Mouse (Mus musculus) lung, postnatal 0 days (tissue): Measurements from ENCODE around the gene Nek7. TPM values are rescaled to one million over a fixed set of nuclear protein-coding genes. Genes with fewer than 3 reads are reported as not detected.

Experiments
- ATAC-seq: fragments of 200-750 bp; cut with Nextera tagmentation; 2 replicates; pipeline ENCODE4 v1.8.0; 2017; ENCODE audit warnings: moderate library complexity
- DNase-seq: peaks from one replicate; pipeline ENCODE4 v3.0.0-alpha.2; 2016; ENCODE audit warnings: low spot score
- H3K27ac ChIP-seq: fragments of 300-500 bp; sonication (generic); 2 replicates; pipeline ENCODE4 v1.5.1; 2014; ENCODE audit warnings: antibody characterized with exemption, mild to moderate bottlenecking, low read length, mixed read lengths
- H3K27me3 ChIP-seq: fragments of 300-500 bp; sonication (generic); replicated peaks from 2 replicates; pipeline ENCODE4 v1.6.1; 2014; ENCODE audit warnings: low read length, mixed read lengths; ENCODE audit not compliant: insufficient read depth
- H3K36me3 ChIP-seq: fragments of 300-500 bp; sonication (generic); 2 replicates; pipeline ENCODE4 v1.6.1; 2014; ENCODE audit warnings: low read length, mixed read lengths; ENCODE audit not compliant: insufficient read depth
- H3K4me1 ChIP-seq: fragments of 300-500 bp; sonication (generic); 2 replicates; pipeline ENCODE4 v1.6.1; 2014; ENCODE audit warnings: antibody characterized with exemption, low read depth, low read length, mixed read lengths; ENCODE audit not compliant: insufficient read depth
- H3K4me2 ChIP-seq: fragments of 300-500 bp; sonication (generic); replicated peaks from 2 replicates; pipeline ENCODE4 v1.6.1; 2014; ENCODE audit warnings: low read depth, mild to moderate bottlenecking, low read length, moderate library complexity, mixed read lengths
- H3K4me3 ChIP-seq: fragments of 300-500 bp; sonication (generic); 2 replicates; pipeline ENCODE4 v1.5.1; 2014; ENCODE audit warnings: low read depth, low read length
- H3K9ac ChIP-seq: fragments of 300-500 bp; sonication (generic); replicated peaks from 2 replicates; pipeline ENCODE4 v1.6.1; 2014; ENCODE audit warnings: low read depth, mild to moderate bottlenecking
- H3K9me3 ChIP-seq: fragments of 300-500 bp; sonication (generic); 2 replicates; pipeline ENCODE4 v1.6.1; 2016; ENCODE audit warnings: low read length, mixed read lengths
- CTCF ChIP-seq: IDR thresholded peaks from 2 replicates; pipeline ENCODE4 v1.5.1; 2016; ENCODE audit warnings: antibody characterized with exemption, mild to moderate bottlenecking
- EP300 ChIP-seq: IDR thresholded peaks from 2 replicates; pipeline ENCODE4 v1.6.1; 2016; ENCODE audit warnings: antibody characterized with exemption, mild to moderate bottlenecking, control low read depth
- WGBS: fragments of 180-500 bp; shearing (Covaris S2); extraction: QIAGEN DNeasy Blood & Tissue Kit; methylation state at CpG from one replicate; pipeline ENCODE4 v1.1.7; 2014; 5-methylcytosine and 5-hydroxymethylcytosine counted together
- polyA plus RNA-seq: library from polyadenylated mRNA; unstranded; fragments of >200 nt; fragmentation: Nextera tagmentation; extraction: Ambion mirVana; gene quantifications from 2 replicates; pipeline ENCODE4 v1.2.1, GENCODE M21; 2015

Gene Nek7
- polyA plus RNA-seq, 1 experiment from 2014 or later: 41.6 TPM

DNA sequence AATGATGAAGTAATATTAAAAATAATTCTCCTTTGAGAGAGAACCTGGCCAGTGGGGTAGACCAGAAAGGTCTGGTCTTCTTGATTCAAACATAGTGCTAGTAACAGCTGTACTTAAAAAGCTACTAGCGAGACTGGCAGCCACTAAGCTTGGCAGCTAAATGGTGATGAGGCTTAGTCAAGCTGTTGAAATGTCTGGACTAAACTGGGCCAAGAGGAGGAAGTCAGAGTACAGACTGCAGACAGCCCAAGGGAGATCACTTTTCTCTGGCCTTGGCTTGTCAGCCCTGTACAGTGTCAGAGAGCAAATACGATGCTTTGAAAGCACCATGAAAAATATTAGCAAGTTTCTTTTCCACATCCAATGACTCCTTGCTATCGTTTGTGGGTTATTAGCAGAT lies 2.5 kb upstream of the Nek7 start:
- WGBS: 72% methylated on average over 3 of the region's 3 CpGs
- no peak for ATAC-seq

DNA sequence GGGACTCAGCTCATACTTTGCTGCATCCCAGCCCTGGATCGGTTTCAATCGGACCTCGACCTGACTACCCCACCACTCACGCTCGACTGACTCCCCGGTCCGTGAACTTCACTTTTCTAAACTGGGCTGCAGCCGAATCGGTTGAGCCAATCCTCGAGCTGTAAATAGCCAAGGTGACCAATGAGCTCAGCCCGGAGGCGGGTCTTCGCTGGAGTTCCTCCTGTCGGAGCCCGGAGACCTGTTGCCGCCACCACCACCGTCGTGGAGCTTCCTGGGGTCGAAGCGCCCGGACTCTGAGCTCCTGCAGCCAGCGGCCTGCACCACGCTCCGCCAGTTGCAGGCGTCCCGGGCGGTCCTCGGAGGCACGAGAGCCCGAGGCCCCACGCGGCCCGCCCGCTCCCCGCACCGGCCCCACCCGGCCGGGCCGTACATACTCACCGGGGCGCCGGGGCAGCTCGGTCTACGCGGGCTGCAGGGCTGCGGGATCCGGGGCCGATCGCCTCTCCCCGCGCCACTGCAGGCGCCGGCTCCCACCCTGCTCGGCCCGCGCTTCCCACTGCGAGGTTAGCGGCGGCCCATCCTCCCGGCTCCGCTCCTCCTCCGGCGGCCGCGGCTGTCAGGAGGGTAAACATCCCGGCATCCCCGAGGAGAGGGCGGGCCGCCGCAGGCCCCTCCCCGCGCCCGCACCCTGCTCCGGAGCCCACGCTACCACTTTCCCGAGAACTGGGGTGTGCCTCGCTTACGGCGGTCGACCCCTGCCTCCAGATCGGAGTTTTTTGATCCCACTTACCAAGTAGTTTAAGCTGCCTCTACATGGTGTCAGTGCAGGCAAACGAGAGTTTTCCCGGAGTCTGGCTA lies 598 bp downstream of the Nek7 start:
- H3K4me1 ChIP-seq: no peaks in the 10 kb centered on the region
- DNase-seq (peak; percentile 97), ATAC-seq (peak; percentile 94)
- H3K27me3 ChIP-seq: no peaks in the 10 kb centered on the region
- H3K36me3 ChIP-seq: no peaks in the 10 kb centered on the region
- 2% methylated on average over 63 of the region's 83 CpGs for WGBS
- H3K9ac ChIP-seq: peak overlapping the region; percentile 78
- H3K4me3 ChIP-seq: peak overlapping the region; percentile 94
- H3K9me3 ChIP-seq: no peaks in the 10 kb centered on the region
- peak overlapping the region; percentile 60 for H3K4me2 ChIP-seq
- TF ChIP-seq CTCF (no peak), EP300 (no peak)
- peak overlapping the region; percentile 98 for H3K27ac ChIP-seq

More for the DNA sequence above, 2.5 kb upstream of the Nek7 start:
- no peaks in the 10 kb centered on the region for H3K9me3 ChIP-seq
- H3K27ac ChIP-seq: no peak overlapping the region
- no peak for TF ChIP-seq EP300
- TF ChIP-seq CTCF: no peak
- no peaks in the 10 kb centered on the region for H3K4me1 ChIP-seq
- no peak overlapping the region for H3K9ac ChIP-seq
- no peaks in the 10 kb centered on the region for H3K27me3 ChIP-seq
- DNase-seq: peak; percentile 70
- no peak overlapping the region for H3K4me3 ChIP-seq
- H3K36me3 ChIP-seq: no peaks in the 10 kb centered on the region
- no peak overlapping the region for H3K4me2 ChIP-seq

DNA sequence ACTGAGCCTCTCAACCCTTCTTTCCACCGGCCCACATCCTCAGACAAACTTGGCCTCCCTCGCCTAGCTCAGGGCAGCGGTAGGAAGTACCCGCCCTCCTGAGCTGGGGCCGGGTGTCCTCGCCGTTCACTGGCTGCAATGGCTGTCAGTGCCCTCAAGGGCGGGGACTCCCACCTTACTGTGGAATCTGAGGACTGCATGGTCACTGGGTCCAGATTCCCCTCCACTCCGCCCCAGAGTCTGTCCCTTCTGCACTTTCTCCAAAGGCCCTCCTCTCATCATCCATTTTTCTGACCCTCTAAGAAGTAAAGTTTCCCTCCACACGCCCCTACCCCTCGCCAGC lies 2.0 kb downstream of the Nek7 start:
- WGBS: 1% methylated on average over 11 of the region's 11 CpGs
- Histone ChIP-seq H3K36me3 (no peaks in the 10 kb centered on the region), H3K27me3 (no peaks in the 10 kb centered on the region), H3K4me3 (peak overlapping the region; percentile 94), H3K4me1 (no peaks in the 10 kb centered on the region), H3K9ac (peak overlapping the region; percentile 32; the same call in 1 of the 2 replicates), H3K4me2 (peak overlapping the region; percentile 60), H3K9me3 (no peaks in the 10 kb centered on the region), H3K27ac (peak overlapping the region; percentile 98)
- no peak for TF ChIP-seq EP300
- TF ChIP-seq CTCF: peak; percentile 62
- peak; percentile 93 for DNase-seq
- peak; percentile 81 for ATAC-seq

GRCm38 (mm10) chr1:138617279-138618011 lies 2.5 kb downstream of the Nek7 start:
- WGBS: 10% methylated on average over 17 of the region's 17 CpGs
- ATAC-seq: no peak
- peak; percentile 38 for DNase-seq

GRCm38 (mm10) chr1:138615388-138615787 lies 4.6 kb downstream of the Nek7 start:
- Histone ChIP-seq H3K9me3 (no peaks in the 10 kb centered on the region), H3K27ac (no peak overlapping the region), H3K4me1 (no peaks in the 10 kb centered on the region), H3K27me3 (no peaks in the 10 kb centered on the region), H3K9ac (no peak overlapping the region), H3K4me3 (no peak overlapping the region), H3K4me2 (no peak overlapping the region), H3K36me3 (no peaks in the 10 kb centered on the region)
- no peak for ATAC-seq
- TF ChIP-seq CTCF (no peak), EP300 (no peak)
- 82% methylated on average over 3 of the region's 3 CpGs for WGBS
- no peak for DNase-seq

More at GRCm38 (mm10) chr1:138617279-138618011, 2.5 kb downstream of the Nek7 start:
- H3K4me2 ChIP-seq: peak overlapping the region; percentile 60
- no peaks in the 10 kb centered on the region for H3K27me3 ChIP-seq
- no peaks in the 10 kb centered on the region for H3K36me3 ChIP-seq
- no peaks in the 10 kb centered on the region for H3K9me3 ChIP-seq
- peak overlapping the region; percentile 94 for H3K4me3 ChIP-seq
- H3K27ac ChIP-seq: peak overlapping the region; percentile 98
- H3K9ac ChIP-seq: peak overlapping the region; percentile 32
- TF ChIP-seq CTCF: no peak
- TF ChIP-seq EP300: no peak
- no peaks in the 10 kb centered on the region for H3K4me1 ChIP-seq

GRCm38 (mm10) chr1:138614552-138615287 lies 5.2 kb downstream of the Nek7 start:
- Histone ChIP-seq H3K36me3 (no peaks in the 10 kb centered on the region), H3K9ac (no peak overlapping the region), H3K4me1 (no peaks in the 10 kb centered on the region), H3K4me2 (no peak overlapping the region), H3K9me3 (no peaks in the 10 kb centered on the region), H3K27me3 (no peaks in the 10 kb centered on the region), H3K27ac (no peak overlapping the region), H3K4me3 (no peak overlapping the region)
- 72% methylated on average over 6 of the region's 6 CpGs for WGBS
- DNase-seq: no peak
- no peak for ATAC-seq
- TF ChIP-seq EP300 (no peak), CTCF (no peak)
